Mouse (Mus musculus) gastrocnemius, adult 2 months (tissue): ENCODE results near the gene Dhx38. TPM values are rescaled to one million over a fixed set of nuclear protein-coding genes. Genes with fewer than 3 reads are reported as not detected.

Experiments used
- DNase-seq: peaks from one replicate; pipeline ENCODE4 v3.0.0; 2022
- H3K27ac ChIP-seq: fragments of 200-600 bp; 2 replicates; pipeline ENCODE4 v1.8.1; 2022; ENCODE audit warnings: mild to moderate bottlenecking
- H3K4me3 ChIP-seq: fragments of 200-600 bp; 2 replicates; pipeline ENCODE4 v1.8.1; 2022; ENCODE audit warnings: mild to moderate bottlenecking, moderate library complexity
- CTCF ChIP-seq: fragments of 200-600 bp; IDR thresholded peaks from 2 replicates; pipeline ENCODE4 v1.8.1; 2022; ENCODE audit warnings: antibody characterized with exemption, mild to moderate bottlenecking, moderate library complexity
- intact Hi-C: fragments of 180-260 bp; cut with DNase I; formaldehyde crosslinking; loops from one replicate; pipeline ENCODE4 v1.15.1; 2025
- total RNA-seq, 2 experiments: library from RNA; stranded (reverse); gene quantifications; 2 replicates each; pipeline ENCODE4 v1.2.3; 2021

Dhx38 gene
- total RNA-seq, 2 experiments from 2014 or later: 11.1 to 11.9 TPM

DNA sequence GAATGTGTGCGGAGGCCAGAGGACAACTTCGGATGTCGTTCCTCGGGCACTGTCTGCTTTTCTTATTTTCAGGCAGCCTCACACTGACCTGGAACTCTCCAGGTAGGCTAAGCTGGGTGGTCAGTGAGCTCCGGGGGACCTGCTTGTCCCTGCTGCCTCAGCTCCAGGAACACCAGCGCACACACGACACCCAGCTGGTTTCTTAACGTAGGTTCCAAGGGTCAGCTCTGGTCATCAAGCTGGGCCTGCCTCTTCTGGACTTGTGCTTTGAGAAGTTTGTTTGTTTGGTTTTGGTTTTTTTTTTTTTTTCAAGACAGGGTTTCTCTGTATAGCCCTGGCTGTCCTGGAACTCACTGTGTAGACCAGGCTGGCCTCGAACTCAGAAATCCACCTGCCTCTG, 25.2 kb upstream of the Dhx38 start:
- H3K27ac ChIP-seq: no peak overlapping the region
- no peak for DNase-seq
- H3K4me3 ChIP-seq: no peak overlapping the region
- intact Hi-C loops: no loop called here
- TF ChIP-seq CTCF: no peak

DNA sequence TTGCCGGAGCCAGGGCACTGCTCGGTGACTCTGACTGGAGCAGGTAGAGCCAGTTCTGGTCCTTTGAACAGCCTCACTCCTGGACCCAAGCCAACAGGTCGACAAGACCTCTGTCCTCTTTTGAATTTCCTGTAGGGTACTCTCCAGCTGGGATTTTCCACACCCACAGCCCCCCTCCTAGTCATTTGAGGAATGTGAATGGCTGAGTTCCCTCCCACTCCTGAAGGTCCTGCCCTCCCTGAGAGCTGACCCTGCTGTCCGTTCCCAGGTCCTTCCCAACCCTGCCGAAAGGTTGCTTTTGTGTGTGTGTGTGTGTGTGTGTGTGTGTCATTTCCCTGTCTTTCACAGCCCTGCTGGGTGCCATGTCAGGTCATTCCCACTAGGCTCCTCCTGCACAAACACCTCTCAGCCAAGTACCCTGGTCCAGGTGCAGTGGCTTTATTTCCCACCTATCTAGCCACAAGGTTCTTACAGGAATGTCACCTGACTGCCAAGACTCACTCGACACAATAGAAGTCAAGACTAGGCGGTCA, 21.4 kb upstream of the Dhx38 start:
- TF ChIP-seq CTCF: no peak
- intact Hi-C loops: no loop called here
- no peak for DNase-seq
- H3K27ac ChIP-seq: no peak overlapping the region
- H3K4me3 ChIP-seq: no peak overlapping the region

DNA sequence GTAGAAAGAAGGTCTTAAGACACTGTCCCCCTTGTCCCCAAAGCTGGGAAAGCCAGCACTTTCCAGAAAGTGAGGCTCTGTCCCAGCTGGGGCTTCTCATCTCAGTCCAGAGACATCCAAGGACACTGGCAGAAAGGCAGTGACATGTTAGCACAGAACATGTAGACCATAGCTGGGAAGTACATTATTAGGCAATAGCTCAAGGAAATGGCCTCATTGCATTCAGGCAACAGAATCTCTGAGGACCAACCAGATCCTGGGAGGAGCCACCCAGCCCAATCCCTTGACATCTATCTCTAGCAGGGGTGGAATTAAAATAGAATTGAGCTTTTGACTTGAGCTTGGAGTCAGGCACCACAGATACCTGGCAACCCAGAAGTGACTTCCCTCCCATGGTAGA, 20.0 kb upstream of the Dhx38 start:
- intact Hi-C loops: no loop called here
- no peak for DNase-seq
- TF ChIP-seq CTCF: no peak
- Histone ChIP-seq H3K4me3 (no peak overlapping the region), H3K27ac (no peak overlapping the region)

DNA sequence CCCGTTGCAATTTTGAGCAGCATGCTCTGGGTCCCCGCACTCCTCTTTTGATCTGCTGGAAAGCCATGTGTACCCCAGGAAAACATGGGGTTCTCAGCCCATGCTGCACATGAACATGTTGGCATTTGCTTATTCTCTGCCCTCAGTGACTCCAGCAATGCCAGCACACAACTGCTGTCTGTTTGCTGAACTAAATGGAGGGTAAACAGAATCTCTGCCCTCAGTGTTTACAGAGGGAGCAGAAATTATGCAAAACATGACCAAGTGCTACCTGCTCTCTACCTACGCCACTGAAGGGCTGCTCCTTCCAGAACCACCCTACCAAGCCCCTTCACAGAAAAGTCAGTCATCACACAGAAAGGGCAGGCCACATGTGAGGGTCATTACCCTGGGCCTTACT, 19.2 kb upstream of the Dhx38 start:
- no peak for TF ChIP-seq CTCF
- Histone ChIP-seq H3K27ac (no peak overlapping the region), H3K4me3 (no peak overlapping the region)
- no peak for DNase-seq
- intact Hi-C loops: no loop called here

DNA sequence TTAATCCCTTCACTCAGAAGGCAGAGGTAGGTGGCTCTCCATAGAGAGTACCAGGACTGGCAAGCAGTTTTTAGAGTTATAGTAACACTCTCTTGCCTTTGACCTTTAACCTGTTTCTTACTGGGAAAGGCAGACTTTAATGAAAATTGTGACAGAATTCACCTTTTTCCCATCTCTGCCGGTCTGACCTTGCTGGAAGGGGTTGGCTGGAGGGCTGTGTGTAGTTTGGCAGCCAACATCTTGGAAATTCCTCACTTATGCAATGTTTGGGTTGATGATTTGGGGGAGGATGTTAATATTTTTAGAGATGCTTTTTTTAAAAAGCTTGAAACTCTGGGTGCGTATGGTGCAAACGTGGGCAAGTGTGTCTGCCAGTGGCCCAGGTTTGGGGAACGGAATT, 18.6 kb upstream of the Dhx38 start:
- TF ChIP-seq CTCF: no peak
- H3K4me3 ChIP-seq: no peak overlapping the region
- intact Hi-C loops: no loop called here
- DNase-seq: no peak
- no peak overlapping the region for H3K27ac ChIP-seq

DNA sequence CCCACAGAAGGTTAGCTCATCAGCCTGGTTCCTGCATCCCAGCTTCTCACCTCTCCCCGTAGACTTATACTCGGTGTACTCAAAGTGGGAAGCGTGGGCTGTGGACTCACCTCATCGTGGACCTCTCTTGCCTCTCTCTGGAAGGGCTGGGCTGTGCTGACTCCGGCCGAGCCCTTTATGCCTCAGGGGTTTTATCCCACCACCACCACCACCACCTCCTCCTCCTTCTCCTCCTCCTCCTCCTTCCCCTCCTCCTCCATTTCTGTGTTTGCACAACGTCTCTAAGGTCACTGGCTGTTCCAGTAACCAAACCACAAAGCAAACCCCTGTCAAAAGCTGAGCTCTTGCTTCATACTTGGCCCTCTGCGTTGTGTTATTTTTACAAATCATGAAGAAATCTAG, 13.2 kb upstream of the Dhx38 start, which contains the start of gene Hp:
TSS of gene Hp (minus strand) at position 273 of the 402 bp plus-strand sequence.
- intact Hi-C loops: no loop called here

DNA sequence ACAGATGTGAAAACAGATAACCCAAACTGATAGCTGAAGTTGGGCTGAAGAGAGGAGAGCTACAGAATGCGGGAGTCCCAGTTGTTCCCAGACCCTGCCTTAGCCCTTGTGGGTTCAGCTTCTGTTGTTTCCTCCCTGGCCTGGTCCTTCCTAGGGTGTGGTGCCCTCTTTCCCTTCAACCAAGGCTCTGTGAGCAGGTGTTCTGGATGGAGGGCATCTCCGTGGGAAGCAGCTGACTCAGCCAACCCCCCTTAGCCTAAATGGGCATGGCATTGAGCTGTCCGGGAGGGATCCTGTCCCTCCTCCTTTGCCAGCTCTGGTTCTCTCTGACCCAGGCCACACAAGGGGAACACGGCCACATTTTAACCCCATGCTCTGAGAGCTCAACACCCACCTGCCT, 10.7 kb upstream of the Dhx38 start:
- Histone ChIP-seq H3K4me3 (no peak overlapping the region), H3K27ac (no peak overlapping the region)
- no peak for DNase-seq
- no peak for TF ChIP-seq CTCF
- intact Hi-C loops: no loop called here

More for the DNA sequence above, 13.2 kb upstream of the Dhx38 start, which contains the start of gene Hp:
- no peak within 1 kb of the TSS for H3K27ac ChIP-seq
- no peak for DNase-seq
- no peak within 1 kb of the TSS for H3K4me3 ChIP-seq
- TF ChIP-seq CTCF: no peak

DNA sequence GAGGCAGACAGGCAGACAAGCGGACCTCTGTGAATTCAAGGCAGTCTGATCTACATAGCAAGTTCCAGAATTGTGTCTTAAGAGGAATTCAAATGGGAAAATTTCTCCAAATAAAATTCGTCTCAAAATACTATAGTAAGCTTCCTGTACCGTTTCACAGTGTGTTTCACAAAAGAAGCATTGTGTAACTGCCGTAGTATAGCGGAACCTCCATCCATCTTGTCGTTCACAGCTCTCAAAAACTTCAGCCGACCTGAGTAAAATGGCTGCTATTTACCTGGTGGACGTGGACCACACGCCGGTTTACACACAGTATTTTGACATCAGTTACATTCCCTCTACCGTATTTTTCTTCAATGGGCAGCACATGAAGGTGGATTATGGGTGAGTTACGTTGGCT, 5.5 kb upstream of the Dhx38 start:
- DNase-seq: no peak
- Histone ChIP-seq H3K4me3 (no peak overlapping the region), H3K27ac (no peak overlapping the region)
- intact Hi-C loops: no loop called here
- TF ChIP-seq CTCF: no peak

DNA sequence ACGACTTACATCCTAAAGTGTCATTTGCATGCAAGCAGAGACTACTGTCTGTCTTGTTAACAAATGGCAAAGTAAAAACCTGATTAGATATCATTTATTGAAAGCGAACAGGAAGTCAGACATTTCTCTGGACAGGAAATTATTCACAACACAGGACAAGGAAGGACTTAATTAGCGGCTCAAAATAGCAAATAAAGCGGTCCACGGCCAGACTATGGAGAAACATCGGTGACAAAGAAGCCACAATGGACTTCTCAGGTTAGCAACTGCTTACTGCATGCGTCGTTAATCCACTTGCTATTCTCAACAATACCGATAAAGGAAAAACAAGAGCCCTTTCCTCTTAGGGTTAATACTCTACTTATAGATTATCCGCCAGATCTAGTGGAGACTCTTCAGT, 895 bp downstream of the Dhx38 start:
- peak overlapping the region; percentile 94 for H3K27ac ChIP-seq
- intact Hi-C loops: loop anchor here (1.0 to 5.0 kb wide), 3 partner anchors 44 to 1972 kb away; partner anchors contain the start of genes Ap1g1 and Dhodh
- DNase-seq: no peak
- peak overlapping the region; percentile 80 for H3K4me3 ChIP-seq
- TF ChIP-seq CTCF: no peak

DNA sequence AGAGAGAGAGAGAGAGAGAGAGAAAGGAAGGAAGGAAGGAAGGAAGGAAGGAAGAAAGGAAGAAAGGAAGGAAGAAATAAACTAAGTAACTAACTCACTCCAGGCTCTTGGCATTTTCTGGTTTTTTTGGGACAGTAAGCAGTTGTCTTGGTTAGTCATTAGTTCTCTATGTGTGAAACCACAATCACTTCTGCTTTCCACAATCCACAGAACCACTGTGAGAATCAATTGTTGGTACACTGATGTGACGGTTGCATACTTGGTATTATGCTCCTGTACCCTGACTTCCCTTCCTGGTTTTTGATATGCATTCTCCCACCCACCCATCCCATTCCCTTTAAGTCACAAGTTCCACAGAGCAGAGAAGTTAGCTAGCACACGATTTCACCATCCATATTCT, 1.8 kb downstream of the Dhx38 start:
- no peak for TF ChIP-seq CTCF
- no peak overlapping the region for H3K4me3 ChIP-seq
- intact Hi-C loops: loop anchor here (2.0 kb wide), 1 partner anchor 215 kb away; the partner anchor contains the start of gene Ap1g1

DNA sequence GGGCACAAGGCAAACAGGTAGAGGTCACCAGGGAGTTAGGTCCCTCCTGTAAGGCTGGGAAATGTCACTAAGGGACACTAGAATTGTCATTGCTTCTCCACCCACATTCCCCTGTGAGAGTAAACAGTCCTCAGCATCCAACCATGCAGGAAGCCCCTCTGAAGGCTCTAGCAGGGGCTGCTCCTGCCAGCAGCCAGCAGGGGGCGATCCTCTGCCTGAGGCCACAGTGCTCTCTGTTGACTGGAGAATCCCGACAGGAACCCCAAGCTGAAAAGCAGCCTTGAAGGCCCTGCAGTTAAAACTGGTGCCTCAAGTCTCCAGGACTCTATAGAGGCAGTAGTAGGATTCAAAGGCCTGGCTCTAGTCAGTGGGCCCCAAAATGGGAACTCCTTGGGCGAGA, 14.0 kb downstream of the Dhx38 start:
- peak; percentile 62 for TF ChIP-seq CTCF
- no peak overlapping the region for H3K4me3 ChIP-seq
- no peak overlapping the region for H3K27ac ChIP-seq
- DNase-seq: no peak
- intact Hi-C loops: no loop called here

More for the DNA sequence above, 1.8 kb downstream of the Dhx38 start:
- no peak overlapping the region for H3K27ac ChIP-seq
- DNase-seq: no peak

DNA sequence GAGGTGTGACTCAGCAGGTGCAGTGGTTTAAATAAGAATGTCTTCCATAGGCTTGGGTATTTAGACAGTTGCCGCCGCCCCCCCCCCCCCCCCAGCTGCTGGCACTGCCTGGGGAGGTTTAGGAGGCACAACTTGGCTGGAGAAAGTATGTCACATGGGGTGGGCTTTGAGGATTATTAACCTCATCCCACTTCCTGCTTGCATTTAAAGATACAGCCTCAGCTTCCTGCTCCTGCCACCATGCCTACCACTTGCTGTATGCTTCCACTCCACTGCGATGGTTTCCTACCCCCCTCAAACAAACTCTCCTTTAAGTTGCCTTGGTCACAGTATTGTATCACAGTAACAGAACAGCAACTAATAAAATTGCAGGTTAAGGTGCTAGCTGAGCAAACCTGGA, 21.6 kb downstream of the Dhx38 start:
- intact Hi-C loops: no loop called here
- no peak overlapping the region for H3K4me3 ChIP-seq
- TF ChIP-seq CTCF: no peak
- H3K27ac ChIP-seq: no peak overlapping the region
- no peak for DNase-seq

DNA sequence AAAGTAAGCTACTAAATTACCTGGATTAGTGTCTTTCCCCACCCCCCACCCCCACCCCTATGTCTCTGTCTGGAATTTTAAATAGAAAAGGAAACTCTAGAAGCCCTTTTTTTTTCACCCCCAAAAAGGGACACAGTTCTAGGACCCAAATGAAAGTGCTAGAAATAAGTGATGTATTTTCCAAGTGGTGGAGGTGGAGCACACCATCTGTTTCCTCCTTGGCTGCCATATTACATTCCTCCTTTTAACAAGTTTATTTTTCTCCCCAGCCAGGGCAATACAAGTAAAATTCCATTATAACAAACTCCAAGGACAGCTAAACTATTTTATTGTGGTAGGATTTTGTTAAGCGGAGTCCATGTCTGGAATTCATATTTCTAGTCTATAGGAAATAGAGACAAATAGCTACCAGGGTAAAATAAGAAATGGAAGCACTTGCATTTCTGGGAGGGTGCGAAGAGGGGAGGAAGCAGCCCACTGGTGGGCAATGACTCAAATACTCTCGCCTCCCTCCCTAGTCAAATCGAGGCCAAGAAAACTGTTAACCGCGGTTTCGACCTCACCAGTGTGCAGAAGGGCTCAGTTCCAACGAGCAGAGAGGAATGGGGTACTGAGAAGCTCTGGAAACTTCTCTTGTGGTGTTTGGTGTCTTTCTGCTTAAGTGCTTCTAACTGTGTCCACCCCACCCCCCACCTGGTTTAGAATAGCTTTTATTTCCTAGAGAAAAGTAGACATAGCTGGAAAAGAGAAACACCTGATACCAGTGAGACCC, 22.7 kb downstream of the Dhx38 start:
- Histone ChIP-seq H3K27ac (no peak overlapping the region; the same call in 1 of the 2 replicates), H3K4me3 (no peak overlapping the region)
- no peak for DNase-seq
- intact Hi-C loops: no loop called here
- TF ChIP-seq CTCF: no peak

DNA sequence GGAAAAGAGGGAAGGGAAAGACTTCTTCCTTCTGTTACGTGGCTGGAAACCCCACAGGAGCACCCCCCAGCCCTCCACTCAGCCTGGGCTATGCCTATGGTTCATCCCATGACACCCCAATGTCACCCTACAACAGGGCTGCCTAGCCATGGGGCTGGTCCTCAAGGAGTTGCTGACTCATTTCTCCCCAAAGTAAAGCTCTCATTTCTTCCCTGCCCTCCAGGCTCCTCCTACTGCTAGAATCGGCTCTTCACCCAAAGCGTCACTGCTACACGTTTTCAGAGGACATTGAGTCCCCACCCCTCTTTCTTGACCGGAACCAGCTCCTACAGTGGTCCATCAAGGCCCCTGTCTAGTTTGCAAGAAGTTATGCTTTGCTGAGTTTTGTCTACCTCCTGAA, 23.5 kb downstream of the Dhx38 start:
- Histone ChIP-seq H3K27ac (no peak overlapping the region), H3K4me3 (no peak overlapping the region)
- no peak for TF ChIP-seq CTCF
- intact Hi-C loops: no loop called here
- no peak for DNase-seq
